Mouse (Mus musculus): ENCODE measurements around the gene Nr2c1. TPM values are rescaled to one million over a fixed set of nuclear protein-coding genes. Genes with fewer than 3 reads are reported as not detected.

The Nr2c1 gene
- polyA plus RNA-seq, 1 experiment from 2014 or later: 13.6 TPM

- Histone ChIP-seq H3K9me3 (replicated peaks; ENCODE audit: control insufficient read depth, low read length) (no peaks in the 10 kb centered on the region), H3K27ac (replicated peaks; ENCODE audit: low read depth, low read length) (no peak within 1 kb of the TSS), H3K36me3 (replicated peaks; ENCODE audit: control insufficient read depth, insufficient read depth, low read depth, low read length) (no peaks in the 10 kb centered on the region), H3K27me3 (ENCODE audit: control insufficient read depth, insufficient read depth, low read length) (no peaks in the 10 kb centered on the region), H3K4me1 (ENCODE audit: control insufficient read depth, insufficient read depth, low read length) (no peaks in the 10 kb centered on the region), H3K4me2 (ENCODE audit: low read depth, low read length) (peak within 1 kb of the TSS; percentile 44), H3K9ac (replicated peaks; ENCODE audit: low read length) (peak within 1 kb of the TSS; percentile 80), H3K4me3 (ENCODE audit: low read depth, low read length) (peak within 1 kb of the TSS; percentile 73)
- WGBS: under 1% methylated on average over 46 of the region's 46 CpGs
- DNase-seq (ENCODE audit: low spot score): peak; percentile 93
- ATAC-seq (replicated peaks; ENCODE audit: insufficient number of reproducible peaks, low FRiP score, low TSS enrichment, low read depth): peak; percentile 93
Observed at GRCm38 (mm10) chr10:94198482-94199405, 50.9 kb downstream of the Nr2c1 start, which contains the start of gene Ndufa12. Gene Ndufa12, plus strand, starts transcription at chr10:94198720.

GRCm38 (mm10) chr10:94204973-94205372, 57.1 kb downstream of the Nr2c1 start:
- Histone ChIP-seq H3K4me1 (ENCODE audit: control insufficient read depth, insufficient read depth, low read length) (no peaks in the 10 kb centered on the region), H3K36me3 (replicated peaks; ENCODE audit: control insufficient read depth, insufficient read depth, low read depth, low read length) (no peaks in the 10 kb centered on the region; the same call in 1 of the 2 replicates), H3K9ac (replicated peaks; ENCODE audit: low read length) (no peak overlapping the region), H3K27ac (replicated peaks; ENCODE audit: low read depth, low read length) (no peak overlapping the region), H3K4me2 (ENCODE audit: low read depth, low read length) (no peak overlapping the region), H3K4me3 (ENCODE audit: low read depth, low read length) (no peak overlapping the region), H3K9me3 (replicated peaks; ENCODE audit: control insufficient read depth, low read length) (no peaks in the 10 kb centered on the region), H3K27me3 (ENCODE audit: control insufficient read depth, insufficient read depth, low read length) (no peaks in the 10 kb centered on the region)
- ATAC-seq (replicated peaks; ENCODE audit: insufficient number of reproducible peaks, low FRiP score, low TSS enrichment, low read depth): no peak
- WGBS: 95% methylated on average over 4 of the region's 4 CpGs
- no peak for DNase-seq (ENCODE audit: low spot score)

DNA sequence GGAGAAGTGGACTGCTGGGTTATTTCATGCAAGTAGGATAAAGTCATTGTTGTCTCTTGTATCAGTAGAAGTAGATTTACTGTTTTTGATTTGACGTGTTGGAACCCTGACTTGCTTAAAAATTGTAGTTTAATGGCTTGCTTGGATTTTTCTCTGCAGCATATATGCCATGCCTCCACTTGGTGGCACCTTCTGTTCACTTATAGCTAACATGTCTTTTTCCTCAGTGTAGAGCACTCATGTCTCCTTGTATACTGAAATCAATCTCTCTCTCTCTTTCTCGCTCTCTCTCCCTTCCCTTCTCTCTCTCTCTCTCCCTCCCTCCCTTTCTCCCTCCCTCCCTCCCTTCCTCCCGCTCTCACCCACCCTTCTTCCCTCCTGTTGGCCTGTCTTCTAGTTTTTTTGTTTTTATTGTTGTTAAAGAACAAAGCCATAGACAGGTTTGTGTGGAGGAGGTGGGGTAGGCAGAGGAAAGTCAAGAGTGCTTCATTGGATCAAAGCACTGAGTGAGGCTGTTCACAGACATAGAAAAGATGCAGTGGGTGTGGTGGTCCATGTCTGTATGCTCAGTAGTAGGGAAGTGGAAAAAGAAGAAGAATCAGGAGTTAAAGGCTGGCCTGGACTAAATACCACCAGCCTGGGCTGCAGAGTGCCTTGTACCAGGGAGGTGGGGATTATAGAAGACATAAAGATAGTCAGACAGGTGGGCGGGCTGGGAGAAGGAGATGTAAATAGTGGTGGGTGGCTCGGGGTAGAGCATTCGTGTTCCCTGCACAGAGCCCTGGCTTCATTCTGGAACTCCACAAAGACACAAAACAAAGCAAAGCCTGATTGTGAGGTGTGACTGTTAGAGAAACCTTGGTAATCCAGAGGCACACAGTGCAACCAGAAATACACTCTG, 63.1 kb downstream of the Nr2c1 start:
- H3K9me3 ChIP-seq (replicated peaks; ENCODE audit: control insufficient read depth, low read length): no peaks in the 10 kb centered on the region
- H3K27ac ChIP-seq (replicated peaks; ENCODE audit: low read depth, low read length): no peak overlapping the region
- no peaks in the 10 kb centered on the region for H3K4me1 ChIP-seq (ENCODE audit: control insufficient read depth, insufficient read depth, low read length)
- H3K36me3 ChIP-seq (replicated peaks; ENCODE audit: control insufficient read depth, insufficient read depth, low read depth, low read length): no peaks in the 10 kb centered on the region; the same call in 1 of the 2 replicates
- DNase-seq (ENCODE audit: low spot score) (peak; percentile 13), ATAC-seq (replicated peaks; ENCODE audit: insufficient number of reproducible peaks, low FRiP score, low TSS enrichment, low read depth) (no peak)
- H3K4me3 ChIP-seq (ENCODE audit: low read depth, low read length): no peak overlapping the region
- WGBS: 81% methylated on average over 6 of the region's 6 CpGs
- no peak overlapping the region for H3K4me2 ChIP-seq (ENCODE audit: low read depth, low read length)
- H3K27me3 ChIP-seq (ENCODE audit: control insufficient read depth, insufficient read depth, low read length): no peaks in the 10 kb centered on the region
- H3K9ac ChIP-seq (replicated peaks; ENCODE audit: low read length): no peak overlapping the region

DNA sequence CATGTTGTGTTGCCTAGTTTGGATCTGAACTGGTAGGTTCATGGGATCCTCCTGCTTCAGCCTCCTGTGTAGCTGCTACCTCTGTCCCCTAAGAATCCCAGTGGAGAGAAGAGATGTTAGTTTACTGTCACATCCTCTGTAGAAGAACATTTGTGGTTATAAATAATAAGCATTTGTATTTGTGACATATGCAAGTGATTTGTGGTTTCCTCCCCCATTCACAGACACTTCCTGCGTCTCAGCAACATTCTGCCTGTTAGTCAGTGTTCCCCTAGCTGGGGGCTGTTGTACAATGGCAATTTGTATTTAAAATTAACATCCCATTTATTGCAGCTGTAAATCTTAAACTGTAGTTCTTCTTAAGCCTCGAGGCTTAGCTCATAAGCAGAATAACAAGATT, 63.9 kb downstream of the Nr2c1 start:
- 55% methylated on average over 2 of the region's 2 CpGs for WGBS
- no peak overlapping the region for H3K27ac ChIP-seq (replicated peaks; ENCODE audit: low read depth, low read length)
- DNase-seq (ENCODE audit: low spot score): no peak
- ATAC-seq (replicated peaks; ENCODE audit: insufficient number of reproducible peaks, low FRiP score, low TSS enrichment, low read depth): no peak
- H3K9me3 ChIP-seq (replicated peaks; ENCODE audit: control insufficient read depth, low read length): no peaks in the 10 kb centered on the region
- H3K36me3 ChIP-seq (replicated peaks; ENCODE audit: control insufficient read depth, insufficient read depth, low read depth, low read length): no peaks in the 10 kb centered on the region
- H3K27me3 ChIP-seq (ENCODE audit: control insufficient read depth, insufficient read depth, low read length): no peaks in the 10 kb centered on the region
- H3K4me2 ChIP-seq (ENCODE audit: low read depth, low read length): no peak overlapping the region
- H3K9ac ChIP-seq (replicated peaks; ENCODE audit: low read length): no peak overlapping the region
- H3K4me1 ChIP-seq (ENCODE audit: control insufficient read depth, insufficient read depth, low read length): no peaks in the 10 kb centered on the region
- no peak overlapping the region for H3K4me3 ChIP-seq (ENCODE audit: low read depth, low read length)

- Histone ChIP-seq H3K27me3 (ENCODE audit: control insufficient read depth, insufficient read depth, low read length) (no peaks in the 10 kb centered on the region), H3K4me3 (ENCODE audit: low read depth, low read length) (no peak overlapping the region), H3K27ac (replicated peaks; ENCODE audit: low read depth, low read length) (no peak overlapping the region), H3K36me3 (replicated peaks; ENCODE audit: control insufficient read depth, insufficient read depth, low read depth, low read length) (no peaks in the 10 kb centered on the region; the same call in 1 of the 2 replicates), H3K4me2 (ENCODE audit: low read depth, low read length) (no peak overlapping the region), H3K9me3 (replicated peaks; ENCODE audit: control insufficient read depth, low read length) (no peaks in the 10 kb centered on the region), H3K9ac (replicated peaks; ENCODE audit: low read length) (no peak overlapping the region), H3K4me1 (ENCODE audit: control insufficient read depth, insufficient read depth, low read length) (no peaks in the 10 kb centered on the region)
- ATAC-seq (replicated peaks; ENCODE audit: insufficient number of reproducible peaks, low FRiP score, low TSS enrichment, low read depth) (no peak), DNase-seq (ENCODE audit: low spot score) (peak; percentile 30)
- 85% methylated on average over 6 of the region's 6 CpGs for WGBS
Observed at GRCm38 (mm10) chr10:94225026-94225750, 77.4 kb downstream of the Nr2c1 start.

DNA sequence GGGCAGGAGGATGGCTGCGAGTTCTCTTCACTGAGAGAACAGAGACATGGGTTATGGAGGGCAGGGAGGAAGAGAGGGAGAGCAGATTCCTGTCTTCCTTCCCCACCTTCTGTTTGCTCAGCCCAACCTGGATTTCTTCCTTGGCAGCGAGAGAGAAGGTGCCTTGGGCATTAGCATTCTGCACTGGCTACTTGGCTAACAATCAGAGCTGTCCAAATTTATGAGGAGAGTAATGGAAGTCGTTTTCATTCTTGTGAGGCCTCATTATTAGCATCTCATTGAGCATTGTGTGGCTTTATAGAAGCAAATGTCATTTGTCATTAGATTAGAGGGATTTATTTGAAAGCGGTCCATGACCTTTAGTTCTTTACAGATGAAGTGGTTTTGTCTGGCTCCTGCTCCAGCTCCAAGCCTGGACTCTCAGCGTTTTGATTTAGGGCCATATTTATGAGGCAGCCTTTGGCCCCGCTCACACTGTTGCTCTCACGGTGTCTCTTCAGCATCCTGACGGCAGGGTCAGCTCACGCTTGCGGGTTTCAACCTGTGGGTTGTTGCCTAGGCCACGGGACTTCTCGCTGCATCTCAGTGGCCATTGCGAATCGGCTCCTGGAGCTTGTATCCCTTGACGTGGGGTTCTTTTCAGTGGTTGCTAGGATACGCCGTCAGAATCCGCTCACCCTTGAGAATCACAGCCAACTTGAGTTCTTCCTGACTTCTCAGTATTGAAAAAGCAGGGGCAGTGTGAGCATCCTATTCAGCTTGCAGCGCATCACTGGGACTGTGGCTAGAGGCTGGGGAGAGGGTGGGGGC, 82.6 kb downstream of the Nr2c1 start:
- Histone ChIP-seq H3K4me2 (ENCODE audit: low read depth, low read length) (no peak overlapping the region), H3K27ac (replicated peaks; ENCODE audit: low read depth, low read length) (no peak overlapping the region), H3K9ac (replicated peaks; ENCODE audit: low read length) (no peak overlapping the region)

GRCm38 (mm10) chr10:94231025-94231424, 83.2 kb downstream of the Nr2c1 start:
- no peak overlapping the region for H3K4me3 ChIP-seq (ENCODE audit: low read depth, low read length)
- no peaks in the 10 kb centered on the region for H3K36me3 ChIP-seq (replicated peaks; ENCODE audit: control insufficient read depth, insufficient read depth, low read depth, low read length)
- H3K9ac ChIP-seq (replicated peaks; ENCODE audit: low read length): no peak overlapping the region
- no peak overlapping the region for H3K4me2 ChIP-seq (ENCODE audit: low read depth, low read length)
- DNase-seq (ENCODE audit: low spot score) (no peak), ATAC-seq (replicated peaks; ENCODE audit: insufficient number of reproducible peaks, low FRiP score, low TSS enrichment, low read depth) (0 out of 2 replicates have a peak, but pooled peaks have one; percentile 52)
- no peaks in the 10 kb centered on the region for H3K27me3 ChIP-seq (ENCODE audit: control insufficient read depth, insufficient read depth, low read length)
- WGBS: 80% methylated on average over 6 of the region's 6 CpGs
- H3K27ac ChIP-seq (replicated peaks; ENCODE audit: low read depth, low read length): no peak overlapping the region
- no peaks in the 10 kb centered on the region for H3K4me1 ChIP-seq (ENCODE audit: control insufficient read depth, insufficient read depth, low read length)
- H3K9me3 ChIP-seq (replicated peaks; ENCODE audit: control insufficient read depth, low read length): no peaks in the 10 kb centered on the region

More for the DNA sequence above, 82.6 kb downstream of the Nr2c1 start:
- H3K4me3 ChIP-seq (ENCODE audit: low read depth, low read length): no peak overlapping the region
- H3K36me3 ChIP-seq (replicated peaks; ENCODE audit: control insufficient read depth, insufficient read depth, low read depth, low read length): no peaks in the 10 kb centered on the region
- ATAC-seq (replicated peaks; ENCODE audit: insufficient number of reproducible peaks, low FRiP score, low TSS enrichment, low read depth) (peak; percentile 81; the same call in 1 of the 2 replicates), DNase-seq (ENCODE audit: low spot score) (peak; percentile 45)
- H3K27me3 ChIP-seq (ENCODE audit: control insufficient read depth, insufficient read depth, low read length): no peaks in the 10 kb centered on the region
- H3K9me3 ChIP-seq (replicated peaks; ENCODE audit: control insufficient read depth, low read length): no peaks in the 10 kb centered on the region
- H3K4me1 ChIP-seq (ENCODE audit: control insufficient read depth, insufficient read depth, low read length): no peaks in the 10 kb centered on the region
- WGBS: 59% methylated on average over 19 of the region's 19 CpGs

All from embryonic facial prominence, embryonic 11.5 days (tissue).